Mouse (Mus musculus) bone marrow, adult 2 months (tissue): Measurements from ENCODE around the gene Orm3.

ENCODE experiments used
- CTCF ChIP-seq: fragments of 200-500 bp; IDR thresholded peaks from 2 replicates; pipeline ENCODE4 v1.5.1; 2011; ENCODE audit warnings: low read length, control low read depth; ENCODE audit not compliant: control insufficient read depth, insufficient read depth
- POLR2A ChIP-seq: fragments of 200-500 bp; IDR thresholded peaks from 2 replicates; pipeline ENCODE4 v1.6.1; 2011; ENCODE audit warnings: low read depth, mild to moderate bottlenecking, control low read depth, low read length, borderline replicate concordance; ENCODE audit not compliant: control insufficient read depth

GRCm38 (mm10) chr4:63348524-63348923, 7.4 kb upstream of the Orm3 start:
- no peak for TF ChIP-seq CTCF
- no peak for TF ChIP-seq POLR2A
